Mouse (Mus musculus): Measurements from ENCODE around the gene Afp. TPM values are rescaled to one million over a fixed set of nuclear protein-coding genes. Genes with fewer than 3 reads are reported as not detected.

Afp gene
- total RNA-seq (2021): not detected
- not detected in 2 replicates for polyA plus RNA-seq (2012; rRNA removed)
- long read RNA-seq: 0 reads

- DNase-seq: no peak
Observed at GRCm38 (mm10) chr5:90490518-90490917, at the start of gene Afp. TSS of gene Afp (plus strand) at chr5:90490737.

- DNase-seq: no peak
Observed at GRCm38 (mm10) chr5:90447577-90447976, 43.0 kb upstream of the Afp start.

DNA sequence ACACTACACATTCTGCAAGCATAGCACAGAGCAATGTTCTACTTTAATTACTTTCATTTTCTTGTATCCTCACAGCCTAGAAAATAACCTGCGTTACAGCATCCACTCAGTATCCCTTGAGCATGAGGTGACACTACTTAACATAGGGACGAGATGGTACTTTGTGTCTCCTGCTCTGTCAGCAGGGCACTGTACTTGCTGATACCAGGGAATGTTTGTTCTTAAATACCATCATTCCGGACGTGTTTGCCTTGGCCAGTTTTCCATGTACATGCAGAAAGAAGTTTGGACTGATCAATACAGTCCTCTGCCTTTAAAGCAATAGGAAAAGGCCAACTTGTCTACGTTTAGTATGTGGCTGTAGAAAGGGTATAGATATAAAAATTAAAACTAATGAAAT lies 40.6 kb upstream of the Afp start:
- DNase-seq: no peak

DNA sequence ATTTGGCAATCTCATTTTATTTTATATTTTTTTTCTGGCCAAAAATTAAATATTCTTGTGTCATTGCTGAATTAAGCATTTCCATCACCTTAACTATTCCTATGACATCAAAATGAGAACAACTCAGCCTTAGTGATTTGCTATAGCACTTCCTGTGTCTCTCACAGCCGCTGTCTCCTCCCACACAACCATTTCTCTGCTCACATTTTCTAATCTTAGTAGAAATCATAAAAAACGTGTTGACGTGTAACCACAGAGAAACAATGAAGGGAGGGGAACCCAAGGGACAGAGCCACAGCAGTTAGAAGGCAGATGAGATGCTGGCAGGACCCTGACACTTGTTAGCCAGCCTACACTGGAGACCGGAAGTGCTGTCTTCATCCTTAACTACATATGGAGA lies 37.8 kb upstream of the Afp start:
- no peak for DNase-seq

GRCm38 (mm10) chr5:90457241-90457640 lies 33.3 kb upstream of the Afp start:
- no peak for DNase-seq

GRCm38 (mm10) chr5:90458727-90459126 lies 31.8 kb upstream of the Afp start:
- DNase-seq: no peak

- no peak for DNase-seq
Observed at GRCm38 (mm10) chr5:90460619-90461018, 29.9 kb upstream of the Afp start, which contains the start of gene Alb. TSS of gene Alb (plus strand) at chr5:90460897.

- DNase-seq: no peak
Observed at GRCm38 (mm10) chr5:90466806-90467205, 23.7 kb upstream of the Afp start.

GRCm38 (mm10) chr5:90467245-90467644 lies 23.3 kb upstream of the Afp start:
- peak; percentile 5 for DNase-seq

DNA sequence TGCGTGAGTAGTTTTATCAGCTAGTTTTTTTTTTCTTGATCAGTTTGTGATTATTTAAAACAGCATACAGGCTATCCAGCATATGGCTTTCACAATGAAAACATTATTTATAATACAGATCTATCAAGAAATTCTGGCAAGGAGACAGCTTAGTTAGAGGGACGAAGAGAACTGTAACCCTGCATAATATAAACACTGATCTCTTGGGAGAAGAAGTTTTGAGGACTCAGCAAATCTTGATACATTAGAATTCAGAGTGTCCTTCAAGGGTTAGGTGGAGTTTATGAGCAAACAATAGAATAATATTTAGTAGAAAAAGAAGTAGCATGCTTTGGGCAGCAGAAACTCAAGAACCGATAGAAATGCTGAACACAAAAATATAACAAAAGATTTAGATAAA lies 19.7 kb upstream of the Afp start:
- no peak for DNase-seq

DNA sequence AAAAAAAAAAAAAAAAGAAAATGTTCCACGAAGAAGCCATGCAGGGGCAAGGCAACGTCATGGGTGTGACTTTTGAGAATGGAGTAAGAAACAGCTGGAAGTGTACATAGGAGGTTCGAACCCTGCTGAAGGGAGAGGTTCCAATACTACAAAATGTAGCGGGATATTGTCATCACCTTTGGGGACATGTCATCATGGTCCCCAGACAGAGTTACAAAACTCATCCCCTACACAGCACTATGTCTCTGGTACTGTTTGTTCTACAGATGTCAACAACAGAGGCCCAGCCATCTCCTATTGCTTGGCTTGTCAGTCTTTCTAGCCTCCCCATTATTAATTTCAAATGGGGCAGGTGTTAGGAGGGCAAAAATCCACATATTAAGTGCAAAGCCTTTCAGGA lies 16.6 kb upstream of the Afp start:
- no peak for DNase-seq

DNA sequence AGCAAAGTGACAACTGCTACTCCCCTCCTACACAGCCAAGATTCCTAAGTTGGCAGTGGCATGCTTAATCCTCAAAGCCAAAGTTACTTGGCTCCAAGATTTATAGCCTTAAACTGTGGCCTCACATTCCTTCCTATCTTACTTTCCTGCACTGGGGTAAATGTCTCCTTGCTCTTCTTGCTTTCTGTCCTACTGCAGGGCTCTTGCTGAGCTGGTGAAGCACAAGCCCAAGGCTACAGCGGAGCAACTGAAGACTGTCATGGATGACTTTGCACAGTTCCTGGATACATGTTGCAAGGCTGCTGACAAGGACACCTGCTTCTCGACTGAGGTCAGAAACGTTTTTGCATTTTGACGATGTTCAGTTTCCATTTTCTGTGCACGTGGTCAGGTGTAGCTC lies 16.2 kb upstream of the Afp start:
- DNase-seq: peak; percentile 37

DNA sequence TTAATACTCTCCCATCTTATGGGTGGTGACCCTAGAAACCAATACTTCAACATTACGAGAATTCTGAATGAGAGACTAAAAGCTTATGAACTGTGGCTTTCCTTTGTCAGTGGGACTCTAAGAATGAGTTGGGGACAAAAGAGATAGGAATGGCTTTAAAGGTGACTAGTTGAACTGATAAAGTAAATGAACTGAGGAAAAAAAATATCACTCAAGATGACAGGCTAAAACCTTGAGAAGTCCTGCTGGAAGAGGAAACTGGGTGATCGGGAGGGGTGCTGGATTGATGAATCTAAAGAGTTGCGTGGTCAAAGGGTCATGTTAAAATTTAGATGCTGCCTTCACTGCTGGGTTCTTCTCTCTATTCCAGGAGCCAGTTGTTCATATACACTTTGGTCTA lies 13.8 kb upstream of the Afp start:
- DNase-seq: no peak

- no peak for DNase-seq
Observed at GRCm38 (mm10) chr5:90477308-90478140, 13.0 kb upstream of the Afp start.

DNA sequence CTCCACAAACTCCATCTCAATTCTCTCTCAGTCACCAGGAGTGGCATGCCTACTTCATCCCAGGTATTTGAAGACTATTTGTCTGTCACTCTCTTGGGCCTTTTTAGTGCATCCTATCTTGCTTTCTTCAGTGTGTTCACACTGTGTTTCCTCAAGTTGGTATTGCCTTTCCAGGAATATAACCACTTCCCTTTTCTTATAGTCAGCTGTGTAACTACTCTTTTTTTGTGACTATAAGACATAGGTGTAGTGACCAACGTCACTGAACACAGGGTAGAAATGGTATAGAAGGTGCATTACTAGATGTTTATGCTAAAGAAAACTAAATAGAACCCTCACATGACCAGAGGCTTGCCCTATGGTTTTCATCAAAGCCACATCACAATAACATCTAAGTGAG lies 11.7 kb upstream of the Afp start:
- no peak for DNase-seq

DNA sequence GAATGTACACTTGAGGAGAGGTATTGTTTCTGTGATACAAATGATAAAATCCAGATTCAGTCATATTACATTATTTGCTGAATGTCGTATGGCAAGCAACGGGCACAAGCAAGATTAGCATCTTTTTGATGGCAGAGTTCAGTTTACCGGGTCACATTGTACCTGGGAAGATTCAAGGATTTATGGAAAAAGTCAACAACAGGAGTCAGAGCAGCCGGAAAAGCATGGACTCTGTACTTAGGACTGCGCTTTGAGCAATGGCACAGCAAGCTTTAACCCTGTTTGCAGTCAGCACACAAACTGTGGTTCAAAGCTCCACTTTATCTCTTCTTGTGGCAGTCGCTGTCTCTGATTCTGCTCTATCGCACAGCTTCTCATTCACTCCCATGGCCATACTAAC lies 4.9 kb upstream of the Afp start:
- no peak for DNase-seq

DNA sequence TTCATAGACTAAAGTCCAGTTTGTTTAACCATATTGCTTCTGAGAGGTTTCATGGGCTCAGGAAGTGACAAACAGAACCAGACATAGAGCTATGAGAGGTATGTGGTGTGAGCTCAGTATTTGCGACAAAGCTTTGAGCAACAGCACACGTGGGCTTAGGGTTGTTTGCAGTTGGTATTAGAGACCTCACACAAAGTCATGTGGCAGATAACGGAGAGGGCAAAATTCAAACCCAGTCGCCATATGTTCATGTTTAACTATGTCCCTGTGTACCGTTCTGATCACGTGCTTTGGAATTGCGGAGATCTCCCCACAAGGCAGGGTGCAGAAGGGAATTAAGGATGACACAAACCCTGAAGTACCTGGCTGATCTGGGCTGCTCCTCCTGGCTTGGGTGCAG lies 2.2 kb upstream of the Afp start:
- DNase-seq: no peak

DNA sequence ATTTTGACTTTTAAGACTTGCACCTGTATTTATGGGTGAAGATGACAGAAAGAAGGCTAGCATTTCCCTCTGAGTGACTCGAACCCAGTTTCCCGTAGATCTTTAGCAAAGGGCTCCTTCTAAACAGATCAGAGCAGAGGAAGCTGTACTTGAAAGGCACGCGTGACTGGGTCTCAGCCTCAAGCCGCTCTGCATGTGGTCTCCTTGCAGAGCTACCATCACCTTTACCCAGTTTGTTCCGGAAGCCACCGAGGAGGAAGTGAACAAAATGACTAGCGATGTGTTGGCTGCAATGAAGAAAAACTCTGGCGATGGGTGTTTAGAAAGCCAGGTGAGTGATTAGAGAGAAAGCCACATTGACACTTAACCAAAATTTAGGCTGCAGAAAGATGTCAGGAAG lies 1.9 kb downstream of the Afp start:
- no peak for DNase-seq

GRCm38 (mm10) chr5:90494308-90494707 lies 3.8 kb downstream of the Afp start:
- DNase-seq: no peak

DNA sequence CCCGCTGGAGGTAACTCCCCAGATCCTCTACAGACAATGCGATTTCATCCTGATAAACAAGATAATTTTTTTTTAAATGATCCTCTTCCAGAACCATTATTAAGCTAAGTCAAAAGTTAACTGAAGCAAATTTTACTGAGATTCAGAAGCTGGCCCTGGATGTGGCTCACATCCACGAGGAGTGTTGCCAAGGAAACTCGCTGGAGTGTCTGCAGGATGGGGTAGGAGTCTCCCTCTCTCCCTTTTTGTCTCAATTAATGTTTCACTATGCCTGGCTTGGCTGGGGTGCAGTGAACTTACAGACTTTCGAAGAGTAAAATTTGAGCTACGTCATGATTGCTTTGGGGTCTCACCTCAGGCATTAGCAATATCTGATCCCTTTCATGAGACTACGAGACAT lies 9.0 kb downstream of the Afp start:
- no peak for DNase-seq

GRCm38 (mm10) chr5:90500714-90501113 lies 10.2 kb downstream of the Afp start:
- DNase-seq: peak; percentile 66

DNA sequence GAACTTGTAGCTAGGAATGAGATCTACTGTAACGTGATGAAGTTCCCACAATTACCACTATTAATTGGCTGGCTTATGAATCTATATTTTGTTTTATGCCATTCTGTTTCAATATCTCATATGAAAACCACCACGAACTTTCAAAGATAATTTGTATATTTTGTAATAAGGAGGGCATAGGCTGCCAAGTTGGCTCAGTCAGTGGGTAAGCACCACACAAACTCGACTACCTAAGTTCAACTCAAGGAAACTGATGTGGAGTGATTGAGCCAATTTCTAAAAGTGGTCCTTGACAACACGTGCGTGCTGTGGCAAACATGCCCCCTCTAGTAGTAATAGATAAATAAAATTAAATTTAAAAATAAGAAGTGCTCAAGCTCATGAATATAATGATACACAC lies 11.2 kb downstream of the Afp start:
- DNase-seq: no peak

GRCm38 (mm10) chr5:90504742-90505141 lies 14.2 kb downstream of the Afp start:
- DNase-seq: no peak

GRCm38 (mm10) chr5:90506507-90506906 lies 16.0 kb downstream of the Afp start:
- DNase-seq: no peak

Data from adrenal gland, adult 2 months (tissue).